Mouse (Mus musculus) lung, postnatal 0 days (tissue): ENCODE results near the gene Moap1.

ENCODE experiments used
- CTCF ChIP-seq: IDR thresholded peaks from 2 replicates; pipeline ENCODE4 v1.5.1; 2016; ENCODE audit warnings: antibody characterized with exemption, mild to moderate bottlenecking
- EP300 ChIP-seq: IDR thresholded peaks from 2 replicates; pipeline ENCODE4 v1.6.1; 2016; ENCODE audit warnings: antibody characterized with exemption, mild to moderate bottlenecking, control low read depth

DNA sequence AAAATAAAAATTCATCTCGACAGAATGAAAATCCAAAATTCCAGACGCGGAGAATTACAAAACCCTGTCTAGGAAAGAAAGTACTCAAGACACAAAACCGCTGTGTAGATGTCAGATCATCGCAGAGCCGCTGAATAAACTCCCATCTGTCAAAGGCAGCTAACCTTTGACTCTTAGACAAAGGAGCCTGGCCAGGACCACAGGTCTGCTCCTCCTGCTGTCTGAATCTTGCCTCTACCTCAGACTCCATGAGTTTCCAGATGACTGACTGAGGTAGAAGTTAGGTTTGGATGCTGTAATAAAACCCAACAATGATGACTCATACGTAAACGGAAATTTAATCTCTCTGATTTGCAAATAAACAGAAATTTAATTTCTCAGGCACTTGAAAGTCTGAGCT lies 20.5 kb downstream of the Moap1 start:
- TF ChIP-seq CTCF (no peak), EP300 (no peak)
